Mouse (Mus musculus): Measurements from ENCODE around the gene Gm17334. TPM values are rescaled to one million over a fixed set of nuclear protein-coding genes. Genes with fewer than 3 reads are reported as not detected.

The Gm17334 gene
- total RNA-seq, 1 experiment, result 0.22 TPM

DNA sequence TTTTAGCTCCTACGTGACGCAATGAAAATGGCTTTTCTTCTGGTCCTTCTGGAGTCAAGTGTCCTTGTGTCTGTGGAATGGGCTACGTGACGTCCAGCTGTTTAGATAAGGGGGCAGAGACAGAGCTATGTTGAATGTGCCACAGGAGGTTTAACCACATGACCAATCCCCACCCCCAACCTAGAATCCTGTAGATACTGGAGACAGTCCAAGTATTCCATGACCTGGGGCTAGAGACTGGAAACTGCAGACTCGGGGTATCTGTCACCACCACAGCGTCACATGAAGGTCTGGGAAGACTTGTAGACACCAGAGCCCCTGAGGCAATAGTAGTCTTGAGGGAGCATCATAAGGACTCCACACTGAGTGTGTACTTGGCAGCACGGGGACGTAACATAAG is 22.8 kb upstream of the Gm17334 start:
- 0 out of 2 replicates have a peak overlapping the region, but pooled peaks have one; percentile 3 for H3K9ac ChIP-seq (ENCODE audit: insufficient read depth, low read depth, low read length, poor library complexity, severe bottlenecking)
- H3K4me1 ChIP-seq (ENCODE audit: control insufficient read depth in 2 of 2, insufficient read depth in 2 of 2, low read length in 2 of 2, poor library complexity in 1 of 2), result peaks cover 25 to 41% of the 10 kb centered on the region in 2 experiments
- H3K27ac ChIP-seq (ENCODE audit: insufficient read depth, low read depth, low read length, poor library complexity, severe bottlenecking), result no peak overlapping the region
- in situ Hi-C loops (cut with MboI; ENCODE audit: low sequenced_read_pairs in 2 of 2, unreplicated experiment in 2 of 2), result no loop called here
- DNase-seq (ENCODE audit: low read depth, low spot score), result no peak
- H3K36me3 ChIP-seq (ENCODE audit: control insufficient read depth, insufficient read depth, low read length, poor library complexity, severe bottlenecking), result no peaks in the 10 kb centered on the region
- TF ChIP-seq MAFK (IDR thresholded peaks at IDR 0.05; ENCODE audit: insufficient read depth, low read depth, low read length) (no peak), HCFC1 (IDR thresholded peaks at IDR 0.05; ENCODE audit: borderline replicate concordance, insufficient read depth, low read length) (no peak), ZC3H11A (IDR thresholded peaks at IDR 0.05; ENCODE audit: borderline replicate concordance, low read depth, low read length) (no peak), ZNF384 (IDR thresholded peaks at IDR 0.05; ENCODE audit: low read depth, low read length) (no peak), CHD2 (IDR thresholded peaks at IDR 0.05; ENCODE audit: low read depth, low read length) (no peak)
- H3K4me3 ChIP-seq (ENCODE audit: insufficient read depth in 1 of 2, low read depth in 1 of 2, low read length in 2 of 2, poor library complexity in 1 of 2, severe bottlenecking in 1 of 2), result no peak overlapping the region
- no peaks in the 10 kb centered on the region for H3K9me3 ChIP-seq (ENCODE audit: control insufficient read depth, insufficient read depth, low read depth, low read length)

DNA sequence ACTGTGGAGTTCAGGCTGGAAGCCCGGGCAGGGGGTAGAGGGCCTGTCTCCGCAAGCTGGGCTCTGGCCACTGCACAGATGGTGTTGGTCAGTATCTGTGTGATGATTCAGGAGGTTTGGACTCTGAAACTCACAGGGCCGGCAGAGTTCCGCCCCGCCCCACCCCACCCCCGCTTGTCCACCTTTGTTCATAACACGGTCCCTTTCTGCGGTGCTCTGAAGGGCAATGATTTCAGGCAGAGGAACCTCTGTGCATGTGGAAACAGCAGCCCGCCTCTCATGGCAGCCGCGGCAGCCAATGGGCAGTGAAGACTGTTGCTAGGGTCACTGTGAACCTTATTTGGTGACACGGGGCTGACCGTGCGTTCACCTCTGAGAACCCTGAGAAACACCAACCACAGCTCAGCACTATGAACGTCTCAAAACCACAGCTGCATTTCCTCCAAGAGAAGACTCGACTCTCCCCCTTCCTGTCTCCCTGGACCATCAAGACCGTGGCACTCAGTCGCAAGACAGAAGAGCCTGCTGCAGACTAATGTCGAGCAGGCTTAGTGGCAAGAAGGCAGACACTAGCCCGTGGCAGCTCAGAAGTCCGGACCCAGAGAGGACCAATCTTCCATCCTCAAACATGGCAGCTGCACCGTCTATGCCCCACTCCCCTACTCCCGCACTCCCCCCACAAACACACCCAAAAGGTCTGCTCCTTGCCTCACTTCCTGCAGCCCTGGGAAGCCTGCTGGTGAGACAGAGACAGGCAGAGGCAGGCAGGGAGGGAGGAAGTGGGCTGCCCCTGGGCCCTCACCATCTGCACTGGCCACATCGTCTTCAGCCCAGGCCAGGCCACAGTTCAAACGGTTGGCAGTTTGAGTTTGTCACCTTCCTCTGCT is 21.9 kb upstream of the Gm17334 start:
- peaks cover 21 to 36% of the 10 kb centered on the region in 2 experiments for H3K4me1 ChIP-seq (ENCODE audit: control insufficient read depth in 2 of 2, insufficient read depth in 2 of 2, low read length in 2 of 2, poor library complexity in 1 of 2)
- H3K9ac ChIP-seq (ENCODE audit: insufficient read depth, low read depth, low read length, poor library complexity, severe bottlenecking), result peak overlapping the region; percentile 27; the same call in 1 of the 2 replicates
- in situ Hi-C loops (cut with MboI; ENCODE audit: low sequenced_read_pairs in 2 of 2, unreplicated experiment in 2 of 2), result no loop called here
- no peak for DNase-seq (ENCODE audit: low read depth, low spot score)
- H3K36me3 ChIP-seq (ENCODE audit: control insufficient read depth, insufficient read depth, low read length, poor library complexity, severe bottlenecking), result no peaks in the 10 kb centered on the region
- TF ChIP-seq ZC3H11A (IDR thresholded peaks at IDR 0.05; ENCODE audit: borderline replicate concordance, low read depth, low read length) (no peak), ZNF384 (IDR thresholded peaks at IDR 0.05; ENCODE audit: low read depth, low read length) (no peak), HCFC1 (IDR thresholded peaks at IDR 0.05; ENCODE audit: borderline replicate concordance, insufficient read depth, low read length) (no peak), MAFK (IDR thresholded peaks at IDR 0.05; ENCODE audit: insufficient read depth, low read depth, low read length) (no peak), CHD2 (IDR thresholded peaks at IDR 0.05; ENCODE audit: low read depth, low read length) (no peak)
- H3K9me3 ChIP-seq (ENCODE audit: control insufficient read depth, insufficient read depth, low read depth, low read length), result no peaks in the 10 kb centered on the region
- no peak overlapping the region for H3K27ac ChIP-seq (ENCODE audit: insufficient read depth, low read depth, low read length, poor library complexity, severe bottlenecking)
- peak overlapping the region; percentile 14 to 24; a peak in 2 of 4 replicates for H3K4me3 ChIP-seq (ENCODE audit: insufficient read depth in 1 of 2, low read depth in 1 of 2, low read length in 2 of 2, poor library complexity in 1 of 2, severe bottlenecking in 1 of 2)

DNA sequence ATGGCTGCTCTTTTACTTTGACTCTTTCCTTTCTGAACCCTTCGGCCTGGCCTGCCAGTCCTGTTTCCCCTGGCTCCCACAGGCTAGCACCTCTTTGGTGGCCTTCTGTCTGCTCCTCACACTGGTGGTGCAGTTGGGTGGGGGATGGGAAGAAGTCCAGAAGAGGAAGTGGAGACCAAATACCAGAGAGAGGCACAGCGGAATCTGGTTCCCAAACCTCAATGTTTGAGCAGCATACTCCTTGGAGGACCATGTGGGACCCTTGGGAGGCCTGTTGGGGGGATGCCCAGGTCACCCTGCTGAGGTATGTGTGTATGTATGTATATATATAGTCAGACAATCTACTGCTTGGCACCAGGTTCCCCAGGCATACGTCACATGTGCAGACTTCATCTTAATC is 21.0 kb upstream of the Gm17334 start:
- in situ Hi-C loops (cut with MboI; ENCODE audit: low sequenced_read_pairs in 2 of 2, unreplicated experiment in 2 of 2), result no loop called here
- H3K36me3 ChIP-seq (ENCODE audit: control insufficient read depth, insufficient read depth, low read length, poor library complexity, severe bottlenecking), result no peaks in the 10 kb centered on the region
- H3K9ac ChIP-seq (ENCODE audit: insufficient read depth, low read depth, low read length, poor library complexity, severe bottlenecking), result 0 out of 2 replicates have a peak overlapping the region, but pooled peaks have one; percentile 28
- H3K4me3 ChIP-seq (ENCODE audit: insufficient read depth in 1 of 2, low read depth in 1 of 2, low read length in 2 of 2, poor library complexity in 1 of 2, severe bottlenecking in 1 of 2), result no peak overlapping the region
- no peaks in the 10 kb centered on the region for H3K9me3 ChIP-seq (ENCODE audit: control insufficient read depth, insufficient read depth, low read depth, low read length)
- H3K4me1 ChIP-seq (ENCODE audit: control insufficient read depth in 2 of 2, insufficient read depth in 2 of 2, low read length in 2 of 2, poor library complexity in 1 of 2), result peaks cover 13 to 36% of the 10 kb centered on the region in 2 experiments
- no peak for DNase-seq (ENCODE audit: low read depth, low spot score)
- TF ChIP-seq CHD2 (IDR thresholded peaks at IDR 0.05; ENCODE audit: low read depth, low read length), result no peak
- TF ChIP-seq ZC3H11A (IDR thresholded peaks at IDR 0.05; ENCODE audit: borderline replicate concordance, low read depth, low read length), result no peak
- TF ChIP-seq ZNF384 (IDR thresholded peaks at IDR 0.05; ENCODE audit: low read depth, low read length), result no peak
- TF ChIP-seq HCFC1 (IDR thresholded peaks at IDR 0.05; ENCODE audit: borderline replicate concordance, insufficient read depth, low read length), result no peak
- no peak for TF ChIP-seq MAFK (IDR thresholded peaks at IDR 0.05; ENCODE audit: insufficient read depth, low read depth, low read length)
- H3K27ac ChIP-seq (ENCODE audit: insufficient read depth, low read depth, low read length, poor library complexity, severe bottlenecking), result no peak overlapping the region; the same call in 1 of the 2 replicates

DNA sequence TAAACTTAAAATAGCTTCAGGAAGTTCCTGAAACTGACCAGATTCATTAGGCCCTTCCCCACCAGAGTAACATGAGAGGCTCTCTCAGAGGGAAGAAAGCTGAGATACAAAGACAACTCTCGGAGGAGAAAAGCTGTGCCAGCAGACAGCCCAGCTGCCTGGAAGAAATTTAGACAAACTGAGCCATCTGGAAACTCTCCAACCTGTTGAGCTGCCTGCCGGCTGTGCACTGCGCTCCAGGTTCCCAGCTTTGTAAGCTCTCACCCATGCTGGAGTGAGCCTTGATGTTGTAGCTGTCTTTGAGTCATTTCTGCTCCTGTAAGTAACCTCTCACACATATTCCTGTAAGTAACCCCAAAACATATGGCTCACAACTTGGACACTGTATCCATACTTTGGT is 20.0 kb upstream of the Gm17334 start:
- in situ Hi-C loops (cut with MboI; ENCODE audit: low sequenced_read_pairs in 2 of 2, unreplicated experiment in 2 of 2), result no loop called here
- Histone ChIP-seq H3K9me3 (ENCODE audit: control insufficient read depth, insufficient read depth, low read depth, low read length) (no peaks in the 10 kb centered on the region), H3K36me3 (ENCODE audit: control insufficient read depth, insufficient read depth, low read length, poor library complexity, severe bottlenecking) (no peaks in the 10 kb centered on the region), H3K9ac (ENCODE audit: insufficient read depth, low read depth, low read length, poor library complexity, severe bottlenecking) (no peak overlapping the region), H3K4me3 (ENCODE audit: insufficient read depth in 1 of 2, low read depth in 1 of 2, low read length in 2 of 2, poor library complexity in 1 of 2, severe bottlenecking in 1 of 2) (no peak overlapping the region), H3K27ac (ENCODE audit: insufficient read depth, low read depth, low read length, poor library complexity, severe bottlenecking) (no peak overlapping the region), H3K4me1 (ENCODE audit: control insufficient read depth in 2 of 2, insufficient read depth in 2 of 2, low read length in 2 of 2, poor library complexity in 1 of 2) (peaks cover 11 to 43% of the 10 kb centered on the region in 2 experiments)
- TF ChIP-seq ZC3H11A (IDR thresholded peaks at IDR 0.05; ENCODE audit: borderline replicate concordance, low read depth, low read length) (no peak), HCFC1 (IDR thresholded peaks at IDR 0.05; ENCODE audit: borderline replicate concordance, insufficient read depth, low read length) (no peak), CHD2 (IDR thresholded peaks at IDR 0.05; ENCODE audit: low read depth, low read length) (no peak), ZNF384 (IDR thresholded peaks at IDR 0.05; ENCODE audit: low read depth, low read length) (no peak), MAFK (IDR thresholded peaks at IDR 0.05; ENCODE audit: insufficient read depth, low read depth, low read length) (no peak)
- DNase-seq (ENCODE audit: low read depth, low spot score), result no peak
